Mouse (Mus musculus) adrenal gland, adult (tissue): Measurements from ENCODE around the gene Slc25a14.
A peak's percentile ranks its signal among the peaks of the same experiment; 100 is the strongest.

ENCODE experiments used
- DNase-seq, 2 experiments: peaks; one replicate each; pipeline ENCODE4 v3.0.0; 2022 to 2023; ENCODE audit warnings: low spot score in 1 of 2; ENCODE audit not compliant: inconsistent age in 2 of 2

Gene Slc25a14

DNA sequence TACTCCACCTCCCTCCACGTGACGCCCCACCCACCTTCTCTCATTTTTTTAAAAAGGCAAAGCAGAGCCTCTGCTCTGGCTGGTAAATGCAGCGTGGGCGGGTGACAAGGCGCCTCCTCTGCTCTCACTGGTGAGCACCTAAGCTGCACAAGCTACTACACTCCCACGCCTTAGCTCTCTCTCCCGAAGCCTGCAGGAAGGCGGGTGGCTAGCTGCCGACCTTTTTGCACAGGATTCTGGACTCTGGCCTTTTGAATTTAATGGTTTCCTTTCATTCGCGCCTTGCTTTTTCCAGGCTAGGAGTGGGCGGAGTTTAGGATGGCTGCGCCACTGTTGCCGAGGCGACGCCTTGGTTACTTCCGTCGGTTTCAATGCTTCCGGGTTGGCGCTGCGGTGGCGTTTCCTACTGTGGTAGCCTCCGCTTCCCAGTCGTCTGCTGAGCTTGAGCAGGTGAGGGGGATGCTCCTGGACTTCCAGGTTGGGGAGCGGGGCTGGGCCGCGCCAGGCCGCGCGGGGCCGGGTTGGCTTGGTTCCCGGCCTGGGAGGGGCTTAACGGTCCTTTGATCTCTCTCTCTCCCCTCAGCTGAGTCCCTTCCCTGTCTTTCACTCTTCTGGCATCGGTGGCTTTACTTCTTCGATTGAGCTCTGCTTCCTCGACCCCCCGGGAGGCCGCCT, at the start of gene Slc25a14:
Gene Slc25a14, plus strand, starts transcription at position 35 of the 675 bp plus-strand sequence.
- DNase-seq: peak; percentile 84 to 94

- no peak for DNase-seq
These were observed 39.9 kb upstream of the Slc25a14 start for GRCm38 (mm10) chrX:48583332-48583731.

- peak in 1 of 2 experiments; percentile 55 for DNase-seq
These were observed 29.5 kb upstream of the Slc25a14 start for GRCm38 (mm10) chrX:48593721-48594098.

DNA sequence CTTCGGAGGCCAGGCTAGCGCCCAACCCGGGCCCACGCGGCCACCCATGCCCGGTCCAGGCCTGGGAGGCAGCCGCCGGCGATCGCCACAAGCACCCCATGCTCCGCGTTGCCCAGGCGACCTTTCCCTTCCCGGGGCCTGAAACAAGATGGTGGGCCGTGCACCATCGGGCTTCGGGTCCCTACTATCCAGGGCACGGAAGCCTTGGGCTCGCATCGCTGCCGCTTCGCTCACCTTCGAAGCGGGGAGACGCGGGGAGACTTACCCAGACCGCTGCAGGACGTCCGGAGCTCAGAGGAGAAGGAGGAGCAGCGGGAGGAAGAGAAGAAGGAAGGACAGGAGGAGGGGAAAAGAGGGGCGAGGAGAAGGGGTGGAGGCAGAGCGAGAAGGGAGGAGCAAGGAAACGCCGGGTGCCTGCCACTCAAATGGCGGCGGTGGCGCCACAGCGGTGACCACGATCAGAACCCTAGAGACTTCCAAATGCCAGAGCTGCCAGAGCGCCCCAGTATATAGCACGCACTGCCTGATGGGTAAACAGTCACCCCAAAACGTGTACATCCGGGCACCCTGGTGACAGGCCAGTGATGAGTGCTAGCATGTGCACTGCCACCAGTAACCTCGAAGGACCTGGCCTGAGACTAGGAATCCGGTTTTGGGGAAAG, 29.0 kb upstream of the Slc25a14 start, which contains the start of gene Zfp280c:
Gene Zfp280c, minus strand, starts transcription at position 406 of the 662 bp plus-strand sequence.
- peak; percentile 78 to 93 for DNase-seq

GRCm38 (mm10) chrX:48596053-48596452, 27.2 kb upstream of the Slc25a14 start:
- DNase-seq: no peak

GRCm38 (mm10) chrX:48596906-48597305, 26.3 kb upstream of the Slc25a14 start:
- DNase-seq: no peak

DNA sequence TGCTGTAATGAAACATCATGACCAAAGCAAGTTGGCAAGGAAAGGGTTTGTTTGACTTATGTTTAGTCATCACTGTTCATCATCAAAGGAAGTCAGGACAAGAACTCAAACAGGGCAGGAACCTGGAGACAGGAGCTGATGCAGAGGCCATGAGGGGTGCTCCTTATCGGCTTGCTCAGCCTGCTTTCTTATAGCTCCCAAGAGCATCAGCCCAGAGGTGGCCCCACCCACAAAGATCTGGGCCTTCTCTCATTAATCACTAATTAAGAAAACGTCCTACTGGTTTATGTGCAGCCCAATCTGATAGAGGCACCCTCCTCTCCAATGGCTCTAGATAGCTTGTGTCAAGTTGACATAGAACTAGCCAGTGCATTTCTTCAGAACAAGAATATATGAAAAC, 18.3 kb upstream of the Slc25a14 start:
- no peak for DNase-seq

GRCm38 (mm10) chrX:48623049-48623378, 199 bp upstream of the Slc25a14 start:
- DNase-seq: no peak

- no peak for DNase-seq
These were observed 824 bp downstream of the Slc25a14 start for GRCm38 (mm10) chrX:48624054-48624420.

GRCm38 (mm10) chrX:48637032-48637431, 13.8 kb downstream of the Slc25a14 start:
- DNase-seq: no peak

DNA sequence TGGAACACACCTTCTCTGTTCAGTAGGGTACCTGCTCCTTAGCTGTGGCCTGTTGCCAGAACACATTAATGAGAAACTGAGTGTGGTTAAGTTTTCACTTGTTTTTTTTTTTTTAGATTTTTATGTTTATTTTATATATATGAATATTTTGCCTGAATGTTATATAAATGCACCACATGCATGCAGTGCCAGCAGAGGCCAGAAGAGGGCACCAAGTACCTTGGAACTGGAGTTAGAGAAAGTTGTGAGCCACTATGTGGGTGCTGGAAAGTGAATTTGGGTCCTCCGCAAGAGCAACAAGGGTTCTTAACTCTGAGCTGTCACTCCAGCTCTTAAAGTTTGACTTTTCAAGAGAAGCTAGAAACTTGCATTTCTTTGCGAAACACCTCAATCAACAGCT, 20.9 kb downstream of the Slc25a14 start:
- DNase-seq: peak; percentile 13 to 70

GRCm38 (mm10) chrX:48666807-48667206, 43.6 kb downstream of the Slc25a14 start:
- DNase-seq: no peak

DNA sequence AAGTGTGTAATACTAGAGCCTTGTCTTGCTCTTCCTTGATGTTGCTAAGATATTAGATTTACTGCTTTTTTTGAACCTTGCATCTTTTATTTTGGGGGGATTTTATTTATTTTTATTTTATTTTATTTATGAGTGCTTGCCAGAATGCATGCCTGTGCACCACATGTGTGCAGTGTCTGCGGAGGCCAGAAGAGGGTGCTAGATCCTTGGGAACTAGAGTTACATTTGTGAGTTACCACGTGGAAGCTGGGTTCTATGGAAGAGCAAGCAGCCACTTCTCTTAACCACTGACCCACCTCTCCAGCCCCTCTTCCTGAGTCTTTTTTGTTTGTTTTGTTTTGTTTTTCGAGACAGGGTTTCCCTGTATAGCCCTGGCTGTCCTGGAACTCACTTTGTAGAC, 46.4 kb downstream of the Slc25a14 start:
- DNase-seq: no peak

- no peak for DNase-seq
These were observed 48.5 kb downstream of the Slc25a14 start for GRCm38 (mm10) chrX:48671714-48672113.

DNA sequence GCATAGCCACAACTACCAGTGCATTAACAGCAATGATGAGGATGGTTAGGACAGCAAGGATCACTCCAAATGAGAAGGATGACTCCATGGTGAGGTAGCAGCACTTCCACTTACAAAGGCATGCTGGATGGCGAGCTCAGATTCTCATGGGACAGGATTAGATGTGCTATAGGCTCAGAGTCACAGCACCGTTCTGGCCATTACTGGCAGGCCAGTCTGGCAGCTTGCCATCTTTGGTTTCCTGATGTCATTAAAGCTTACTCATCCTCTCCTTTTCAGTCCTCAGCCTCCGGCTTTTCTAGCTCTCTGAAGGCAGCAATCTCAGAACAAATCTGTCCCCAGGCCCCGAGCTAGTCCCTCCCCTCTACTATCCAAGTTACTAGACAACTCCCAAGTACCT, 51.0 kb downstream of the Slc25a14 start, which contains the start of gene Gpr119:
Gene Gpr119, minus strand, starts transcription at position 308 of the 400 bp plus-strand sequence.
- peak; percentile 62 to 91 for DNase-seq

- DNase-seq: peak; percentile 9 to 74
These were observed 60.2 kb downstream of the Slc25a14 start for GRCm38 (mm10) chrX:48683451-48683850.

GRCm38 (mm10) chrX:48683857-48684256, 60.6 kb downstream of the Slc25a14 start:
- DNase-seq: no peak

GRCm38 (mm10) chrX:48694460-48694859, 71.2 kb downstream of the Slc25a14 start:
- DNase-seq: no peak

DNA sequence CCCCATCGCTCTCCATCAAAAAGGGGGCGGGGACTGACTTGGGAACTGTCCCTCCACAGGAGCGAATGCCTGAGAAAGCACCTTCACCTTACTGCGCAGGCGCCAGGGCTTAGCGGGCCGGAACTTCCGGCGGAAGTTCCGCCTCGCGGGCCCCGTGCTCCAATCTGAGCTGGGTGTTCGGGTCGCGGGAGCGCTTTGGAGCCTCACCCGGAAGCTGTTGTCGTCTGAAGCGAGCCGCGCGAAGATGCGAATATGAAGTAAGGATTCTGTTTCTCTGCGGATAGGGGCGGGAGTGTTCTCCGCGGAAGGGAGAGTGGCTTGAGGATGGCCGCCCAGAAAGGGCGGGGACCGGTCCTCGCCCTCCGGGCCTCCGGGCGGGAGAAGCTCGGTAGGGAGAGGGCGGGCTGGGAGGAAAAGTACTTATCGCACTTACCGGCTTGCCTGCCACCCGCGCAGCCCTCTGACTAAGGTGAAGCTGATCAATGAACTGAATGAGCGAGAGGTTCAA, 71.7 kb downstream of the Slc25a14 start, which contains the start of gene Rbmx2:
Gene Rbmx2, plus strand, starts transcription at position 141 of the 508 bp plus-strand sequence.
- peak; percentile 92 to 95 for DNase-seq

- no peak for DNase-seq
These were observed 86.5 kb downstream of the Slc25a14 start for GRCm38 (mm10) chrX:48709701-48710100.
